Mouse (Mus musculus): ENCODE data around the gene Tradd.
A peak's percentile ranks its signal among the peaks of the same experiment; 100 is the strongest.

GRCm38 (mm10) chr8:105259721-105260320 lies 4.6 kb downstream of the Tradd start:
- TF ChIP-seq CTCF (IDR thresholded peaks at IDR 0.05; ENCODE audit: low read depth) (peak; percentile 99), EP300 (IDR thresholded peaks at IDR 0.05; ENCODE audit: low read depth) (no peak)

Measured in liver, embryonic 14.5 days (tissue).